Mouse (Mus musculus): ENCODE measurements around the gene Cul5. TPM values are rescaled to one million over a fixed set of nuclear protein-coding genes. Genes with fewer than 3 reads are reported as not detected.

Cul5 gene
- polyA plus RNA-seq, 1 experiment from 2014 or later, result 18.8 TPM

GRCm38 (mm10) chr9:53575721-53576120, 94.1 kb downstream of the Cul5 start:
- H3K36me3 ChIP-seq (ENCODE audit: control insufficient read depth, insufficient read depth, low read length), result peaks cover 9% of the 10 kb centered on the region
- H3K27ac ChIP-seq (replicated peaks), result 0 out of 2 replicates have a peak overlapping the region, but pooled peaks have one; percentile 13
- H3K4me2 ChIP-seq (replicated peaks; ENCODE audit: low read depth), result no peak overlapping the region
- no peaks in the 10 kb centered on the region for H3K27me3 ChIP-seq (ENCODE audit: control insufficient read depth, insufficient read depth, low read length)
- no peak overlapping the region for H3K9ac ChIP-seq (ENCODE audit: low read length)
- H3K4me1 ChIP-seq (replicated peaks; ENCODE audit: control insufficient read depth, insufficient read depth), result no peaks in the 10 kb centered on the region
- TF ChIP-seq EP300 (optimal IDR thresholded peaks at IDR 0.05) (no peak), CTCF (IDR thresholded peaks at IDR 0.05; ENCODE audit: low read depth) (no peak)
- ATAC-seq (ENCODE audit: low FRiP score, low TSS enrichment) (no peak), DNase-seq (ENCODE audit: low spot score) (no peak)
- no peak overlapping the region for H3K4me3 ChIP-seq (ENCODE audit: low read depth, low read length)
- 60% methylated on average over 5 of the region's 5 CpGs for WGBS
- H3K9me3 ChIP-seq (ENCODE audit: control insufficient read depth, low read length), result no peaks in the 10 kb centered on the region

DNA sequence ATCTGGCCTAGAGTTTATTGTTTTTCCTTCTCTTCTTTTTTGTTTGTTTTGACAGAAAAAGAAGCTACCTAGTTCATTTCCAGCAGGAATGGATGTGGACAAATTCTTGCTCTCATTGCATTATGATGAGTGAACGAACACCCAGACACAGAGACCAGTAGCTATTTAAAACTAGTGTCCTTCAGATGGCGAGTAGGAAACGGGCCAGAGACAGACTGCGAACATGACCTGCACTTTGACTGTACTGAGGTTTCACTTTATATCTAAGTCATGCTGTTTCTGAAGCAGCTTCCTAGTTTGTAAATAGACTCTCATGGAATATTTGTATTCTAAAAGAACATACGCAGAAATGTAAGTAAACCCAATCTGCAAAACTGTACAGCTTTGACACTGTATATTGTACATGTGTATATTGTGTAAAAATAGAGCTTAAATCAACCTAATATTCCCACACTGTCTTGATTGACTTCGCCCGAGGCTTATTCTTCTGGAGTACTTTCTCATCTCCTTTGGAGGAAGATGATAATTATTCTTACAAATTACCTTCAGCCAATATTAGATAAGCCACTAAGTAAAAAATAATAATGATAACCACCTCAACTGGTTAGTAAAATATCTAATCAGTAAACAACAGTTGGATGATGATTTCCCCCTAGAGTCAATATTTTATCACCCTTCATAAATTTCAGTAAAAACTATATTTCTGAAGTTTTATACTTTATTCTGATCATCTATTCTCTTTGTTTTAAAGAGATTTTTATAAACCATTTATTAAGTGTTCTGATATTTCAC, 97.1 kb downstream of the Cul5 start:
- H3K36me3 ChIP-seq (ENCODE audit: control insufficient read depth, insufficient read depth, low read length), result peaks cover 9% of the 10 kb centered on the region; the same call in 1 of the 2 replicates
- H3K4me2 ChIP-seq (replicated peaks; ENCODE audit: low read depth), result no peak overlapping the region
- no peak for ATAC-seq (ENCODE audit: low FRiP score, low TSS enrichment)
- no peak overlapping the region for H3K9ac ChIP-seq (ENCODE audit: low read length)
- no peak for DNase-seq (ENCODE audit: low spot score)
- no peaks in the 10 kb centered on the region for H3K9me3 ChIP-seq (ENCODE audit: control insufficient read depth, low read length)
- H3K27ac ChIP-seq (replicated peaks), result no peak overlapping the region
- H3K4me3 ChIP-seq (ENCODE audit: low read depth, low read length), result no peak overlapping the region
- no peaks in the 10 kb centered on the region for H3K27me3 ChIP-seq (ENCODE audit: control insufficient read depth, insufficient read depth, low read length)
- no peaks in the 10 kb centered on the region for H3K4me1 ChIP-seq (replicated peaks; ENCODE audit: control insufficient read depth, insufficient read depth)
- WGBS, result 90% methylated on average over 7 of the region's 7 CpGs
- TF ChIP-seq CTCF (IDR thresholded peaks at IDR 0.05; ENCODE audit: low read depth), result no peak
- TF ChIP-seq EP300 (optimal IDR thresholded peaks at IDR 0.05), result no peak

- Histone ChIP-seq H3K9me3 (ENCODE audit: control insufficient read depth, low read length) (no peaks in the 10 kb centered on the region), H3K4me2 (replicated peaks; ENCODE audit: low read depth) (no peak overlapping the region), H3K36me3 (ENCODE audit: control insufficient read depth, insufficient read depth, low read length) (peaks cover 16% of the 10 kb centered on the region), H3K27me3 (ENCODE audit: control insufficient read depth, insufficient read depth, low read length) (no peaks in the 10 kb centered on the region), H3K9ac (ENCODE audit: low read length) (no peak overlapping the region), H3K4me3 (ENCODE audit: low read depth, low read length) (no peak overlapping the region), H3K4me1 (replicated peaks; ENCODE audit: control insufficient read depth, insufficient read depth) (no peaks in the 10 kb centered on the region), H3K27ac (replicated peaks) (no peak overlapping the region)
- TF ChIP-seq EP300 (optimal IDR thresholded peaks at IDR 0.05) (no peak), CTCF (IDR thresholded peaks at IDR 0.05; ENCODE audit: low read depth) (no peak)
- DNase-seq (ENCODE audit: low spot score), result no peak
- WGBS, result 89% methylated on average over 6 of the region's 6 CpGs
- ATAC-seq (ENCODE audit: low FRiP score, low TSS enrichment), result no peak
Measured at GRCm38 (mm10) chr9:53570662-53571061, 99.2 kb downstream of the Cul5 start.

Other genes with a start within 250 kb of the Cul5 start
- gene Atm, start 133.3 kb downstream of the Cul5 start, polyA plus RNA-seq (2015; fragmentation: Nextera tagmentation; extraction: Ambion mirVana), result 6.7 and 7.5 TPM in 2 replicates
- gene Npat, start 133.0 kb downstream of the Cul5 start, polyA plus RNA-seq (2015; fragmentation: Nextera tagmentation; extraction: Ambion mirVana), result 4.9 and 5.1 TPM in 2 replicates
- 113 and 115 TPM in 2 replicates for gene Acat1, start 59.6 kb downstream of the Cul5 start, polyA plus RNA-seq (2015; fragmentation: Nextera tagmentation; extraction: Ambion mirVana)
- 0.15 and 0.23 TPM in 2 replicates for gene Rab39, start 36.2 kb upstream of the Cul5 start, polyA plus RNA-seq (2015; fragmentation: Nextera tagmentation; extraction: Ambion mirVana)
- 6.5 and 6.7 TPM in 2 replicates for gene Slc35f2, start 101.5 kb upstream of the Cul5 start, polyA plus RNA-seq (2015; fragmentation: Nextera tagmentation; extraction: Ambion mirVana)
- gene Sln, start 180.2 kb upstream of the Cul5 start, polyA plus RNA-seq (2015; fragmentation: Nextera tagmentation; extraction: Ambion mirVana), result 0.30 and 0.80 TPM in 2 replicates